Mouse (Mus musculus) spleen, postnatal 10 days (tissue): Measurements from ENCODE around the gene Tmtc1.

Experiments used
- DNase-seq, 2 experiments: peaks; one replicate each; pipeline ENCODE4 v3.0.0; 2021 to 2022; ENCODE audit warnings: low spot score in 2 of 2

The Tmtc1 gene

GRCm38 (mm10) chr6:148371223-148371622 lies 73.0 kb downstream of the Tmtc1 start:
- no peak for DNase-seq

GRCm38 (mm10) chr6:148367094-148367539 lies 77.1 kb downstream of the Tmtc1 start:
- DNase-seq: no peak

GRCm38 (mm10) chr6:148366629-148367028 lies 77.6 kb downstream of the Tmtc1 start:
- DNase-seq: no peak

- DNase-seq: no peak
These were observed 81.0 kb downstream of the Tmtc1 start for GRCm38 (mm10) chr6:148363162-148363561.

- DNase-seq: no peak
These were observed 81.7 kb downstream of the Tmtc1 start for GRCm38 (mm10) chr6:148362475-148362874.

- no peak for DNase-seq
These were observed 84.8 kb downstream of the Tmtc1 start for GRCm38 (mm10) chr6:148359348-148359905.

- DNase-seq: no peak
These were observed 85.5 kb downstream of the Tmtc1 start for GRCm38 (mm10) chr6:148358580-148359246.

- DNase-seq: no peak
These were observed 88.0 kb downstream of the Tmtc1 start for GRCm38 (mm10) chr6:148356141-148356540.

GRCm38 (mm10) chr6:148354509-148355474 lies 89.4 kb downstream of the Tmtc1 start:
- DNase-seq: peak; percentile 10 to 69

- no peak for DNase-seq
These were observed 90.1 kb downstream of the Tmtc1 start for GRCm38 (mm10) chr6:148354151-148354508.

GRCm38 (mm10) chr6:148345001-148345400 lies 99.2 kb downstream of the Tmtc1 start:
- no peak for DNase-seq

GRCm38 (mm10) chr6:148342191-148342590 lies 102.0 kb downstream of the Tmtc1 start:
- DNase-seq: no peak

GRCm38 (mm10) chr6:148341765-148342164 lies 102.4 kb downstream of the Tmtc1 start:
- DNase-seq: no peak

GRCm38 (mm10) chr6:148338326-148338957 lies 105.7 kb downstream of the Tmtc1 start:
- no peak for DNase-seq

- DNase-seq: no peak
These were observed 107.8 kb downstream of the Tmtc1 start for GRCm38 (mm10) chr6:148336290-148336955.

GRCm38 (mm10) chr6:148331916-148332315 lies 112.3 kb downstream of the Tmtc1 start:
- DNase-seq: no peak

- no peak for DNase-seq
These were observed 114.2 kb downstream of the Tmtc1 start for GRCm38 (mm10) chr6:148329976-148330375.

- DNase-seq: no peak
These were observed 115.3 kb downstream of the Tmtc1 start for GRCm38 (mm10) chr6:148328928-148329327.

- DNase-seq: no peak
These were observed 116.1 kb downstream of the Tmtc1 start for GRCm38 (mm10) chr6:148328130-148328529.

GRCm38 (mm10) chr6:148318736-148319135 lies 125.5 kb downstream of the Tmtc1 start:
- DNase-seq: no peak

- DNase-seq: no peak
These were observed 128.6 kb downstream of the Tmtc1 start for GRCm38 (mm10) chr6:148315571-148316080.
